Mouse (Mus musculus) midbrain, embryonic 12.5 days (tissue): ENCODE measurements around the gene Ess2. TPM values are rescaled to one million over a fixed set of nuclear protein-coding genes. Genes with fewer than 3 reads are reported as not detected.

Experiments
- ATAC-seq: fragments of 200-750 bp; cut with Nextera tagmentation; 2 replicates; pipeline ENCODE4 v1.8.0; 2017; ENCODE audit warnings: low read depth, moderate TSS enrichment, moderate library complexity; ENCODE audit not compliant: low FRiP score
- H3K27ac ChIP-seq: fragments of 300-500 bp; sonication (generic); replicated peaks from 2 replicates; pipeline ENCODE4 v1.5.1; 2016; ENCODE audit warnings: mild to moderate bottlenecking
- H3K27me3 ChIP-seq: fragments of 300-500 bp; sonication (generic); 2 replicates; pipeline ENCODE4 v1.6.1; 2016; ENCODE audit warnings: mild to moderate bottlenecking
- H3K36me3 ChIP-seq: fragments of 300-500 bp; sonication (generic); 2 replicates; pipeline ENCODE4 v1.6.1; 2016
- H3K4me1 ChIP-seq: fragments of 300-500 bp; sonication (generic); 2 replicates; pipeline ENCODE4 v1.6.1; 2016
- H3K4me2 ChIP-seq: fragments of 300-500 bp; sonication (generic); replicated peaks from 2 replicates; pipeline ENCODE4 v1.6.1; 2016; ENCODE audit warnings: mild to moderate bottlenecking, moderate library complexity
- H3K4me3 ChIP-seq: fragments of 300-500 bp; sonication (generic); 2 replicates; pipeline ENCODE4 v1.5.1; 2016; ENCODE audit warnings: mild to moderate bottlenecking
- H3K9ac ChIP-seq: fragments of 300-500 bp; sonication (generic); replicated peaks from 2 replicates; pipeline ENCODE4 v1.6.1; 2016; ENCODE audit warnings: mild to moderate bottlenecking, moderate library complexity
- H3K9me3 ChIP-seq: fragments of 300-500 bp; sonication (generic); 2 replicates; pipeline ENCODE4 v1.6.1; 2016; ENCODE audit warnings: mild to moderate bottlenecking
- whole genome bisulfite sequencing: fragments of 180-500 bp; shearing (Covaris S2); methylation state at CpG from one replicate; pipeline ENCODE4 v1.1.7; 2016; 5-methylcytosine and 5-hydroxymethylcytosine counted together
- polyA plus RNA-seq: library from polyadenylated mRNA; unstranded; fragments of >200 nt; fragmentation: Nextera tagmentation; extraction: Ambion mirVana; gene quantifications from 2 replicates; pipeline ENCODE4 v1.2.1, GENCODE M21; 2016

The Ess2 gene
- polyA plus RNA-seq, 1 experiment from 2014 or later, result 61.6 TPM

DNA sequence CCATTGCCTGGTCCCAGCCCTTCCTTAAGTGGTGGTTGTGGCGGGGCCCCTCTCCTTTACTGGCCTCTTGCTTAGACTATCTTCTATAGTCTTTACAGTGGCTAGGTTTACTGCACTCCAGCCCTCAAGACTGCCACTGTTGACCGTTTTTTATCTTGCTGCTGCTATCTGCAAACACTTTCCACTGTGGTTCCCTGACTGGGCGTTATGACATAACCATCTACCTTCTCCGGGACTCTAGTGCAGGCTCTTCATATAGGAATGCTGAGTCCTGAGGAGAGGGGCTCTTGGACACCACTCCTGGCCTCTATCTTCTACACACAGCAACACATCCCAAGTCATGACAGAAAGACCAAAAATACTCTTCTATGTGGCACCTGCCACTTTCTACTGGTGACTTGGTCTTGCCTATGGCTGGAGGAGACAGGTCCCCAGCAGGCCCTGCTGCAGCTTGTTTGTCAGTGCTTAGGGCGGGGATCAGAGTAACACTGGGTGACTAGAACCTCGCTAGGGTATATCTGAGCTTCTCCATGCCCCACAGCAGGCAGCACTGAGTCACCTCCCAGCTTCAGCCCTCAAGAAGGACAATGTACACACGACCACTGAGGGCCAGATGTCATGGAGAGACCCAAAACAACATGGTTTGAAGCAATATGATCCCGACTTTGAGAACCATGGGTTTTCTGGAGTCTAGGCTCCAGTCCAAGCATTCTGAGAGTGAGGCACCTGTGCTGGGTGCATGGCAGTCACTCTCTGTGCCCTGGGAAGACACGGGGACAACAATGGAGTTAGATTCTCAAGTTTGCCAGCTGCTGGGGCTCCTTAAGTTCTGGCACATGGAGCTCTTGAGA lies 22.7 kb upstream of the Ess2 start:
- H3K36me3 ChIP-seq, result no peaks in the 10 kb centered on the region
- WGBS, result 70% methylated on average over 9 of the region's 9 CpGs
- no peak for ATAC-seq
- H3K4me3 ChIP-seq, result no peak overlapping the region
- H3K4me2 ChIP-seq, result no peak overlapping the region
- no peak overlapping the region for H3K27ac ChIP-seq
- no peak overlapping the region for H3K9ac ChIP-seq
- peaks cover 51% of the 10 kb centered on the region for H3K27me3 ChIP-seq
- H3K4me1 ChIP-seq, result peaks cover 7% of the 10 kb centered on the region; the same call in 1 of the 2 replicates
- no peaks in the 10 kb centered on the region for H3K9me3 ChIP-seq

DNA sequence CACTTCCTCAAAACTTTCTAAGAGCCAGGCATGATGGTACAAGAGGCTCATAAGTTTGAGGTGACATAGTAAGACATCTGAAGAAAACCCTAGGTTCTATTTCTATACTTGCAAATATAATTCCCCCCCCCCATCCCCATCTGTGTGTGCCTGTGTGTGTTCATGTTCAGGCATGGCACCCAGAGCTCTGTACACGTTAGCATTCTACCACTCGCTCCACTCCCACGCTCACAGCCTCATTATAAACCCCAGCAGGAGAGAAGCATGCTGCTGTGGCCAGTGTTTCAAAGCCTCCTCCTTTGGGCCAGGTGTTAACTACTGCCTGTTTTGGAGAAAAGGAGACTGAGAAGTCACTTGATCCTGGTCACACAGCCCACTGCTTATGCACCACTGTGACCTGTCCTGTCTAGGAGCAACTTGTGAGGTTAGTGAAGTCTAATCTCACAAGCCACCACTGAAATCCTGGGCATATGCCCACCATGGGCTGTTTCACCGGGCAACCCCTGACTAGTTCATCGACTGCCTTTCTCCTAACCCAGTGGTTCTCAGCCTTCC lies 20.8 kb upstream of the Ess2 start:
- peaks cover 21% of the 10 kb centered on the region for H3K4me1 ChIP-seq
- 80% methylated on average over 5 of the region's 5 CpGs for WGBS
- ATAC-seq, result no peak
- H3K27ac ChIP-seq, result no peak overlapping the region
- peaks cover 38% of the 10 kb centered on the region for H3K27me3 ChIP-seq
- no peak overlapping the region for H3K4me3 ChIP-seq
- no peaks in the 10 kb centered on the region for H3K36me3 ChIP-seq
- H3K9ac ChIP-seq, result no peak overlapping the region
- no peak overlapping the region for H3K4me2 ChIP-seq
- H3K9me3 ChIP-seq, result no peaks in the 10 kb centered on the region

DNA sequence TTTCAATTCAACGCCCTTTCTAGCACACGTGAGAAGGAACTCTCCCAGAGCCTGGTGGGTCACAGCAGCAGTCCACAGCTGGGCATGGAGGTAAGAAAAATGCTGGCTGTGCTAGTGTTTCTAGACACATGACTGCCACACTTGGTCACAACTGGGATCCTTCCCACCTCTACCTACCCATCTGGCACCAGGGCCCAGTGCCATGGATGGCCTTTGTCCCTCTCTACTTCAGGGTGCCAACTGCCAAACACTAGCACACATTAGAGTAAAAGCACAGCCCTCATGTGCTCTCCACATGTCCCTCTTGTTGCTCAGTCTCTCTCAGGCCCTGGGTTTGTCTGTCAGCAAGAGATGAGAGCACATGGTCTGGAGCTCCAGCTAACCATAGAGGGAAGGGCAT lies 18.5 kb upstream of the Ess2 start:
- WGBS, result 66% methylated on average over 2 of the region's 2 CpGs
- Histone ChIP-seq H3K4me2 (no peak overlapping the region), H3K9ac (no peak overlapping the region), H3K9me3 (no peaks in the 10 kb centered on the region), H3K36me3 (peaks cover 18% of the 10 kb centered on the region), H3K4me3 (no peak overlapping the region), H3K4me1 (peaks cover 31% of the 10 kb centered on the region), H3K27ac (peak overlapping the region; percentile 88), H3K27me3 (peaks cover 44% of the 10 kb centered on the region)
- ATAC-seq, result no peak

DNA sequence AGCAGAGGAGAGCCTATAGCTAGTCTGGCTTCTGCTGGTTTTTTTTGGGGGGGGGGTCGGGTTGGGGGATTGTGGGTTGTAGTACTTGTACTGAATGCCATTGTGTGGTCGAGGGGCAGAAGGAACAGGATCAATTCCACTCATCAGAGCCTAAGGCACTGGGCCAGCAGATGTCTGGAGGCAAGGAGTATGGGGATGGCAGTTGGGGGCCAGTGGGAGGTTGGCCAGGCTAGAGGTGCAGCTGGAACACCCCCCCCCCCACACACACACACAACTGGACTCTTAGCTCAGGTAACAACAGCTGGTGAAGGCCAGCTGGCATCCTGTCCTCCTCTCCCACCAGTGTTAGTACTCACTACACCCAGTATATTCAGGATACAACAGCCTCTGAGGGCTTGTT lies 18.1 kb upstream of the Ess2 start:
- peak; percentile 28 for ATAC-seq
- 0% methylated on average over 2 of the region's 2 CpGs for WGBS
- H3K9ac ChIP-seq, result no peak overlapping the region

DNA sequence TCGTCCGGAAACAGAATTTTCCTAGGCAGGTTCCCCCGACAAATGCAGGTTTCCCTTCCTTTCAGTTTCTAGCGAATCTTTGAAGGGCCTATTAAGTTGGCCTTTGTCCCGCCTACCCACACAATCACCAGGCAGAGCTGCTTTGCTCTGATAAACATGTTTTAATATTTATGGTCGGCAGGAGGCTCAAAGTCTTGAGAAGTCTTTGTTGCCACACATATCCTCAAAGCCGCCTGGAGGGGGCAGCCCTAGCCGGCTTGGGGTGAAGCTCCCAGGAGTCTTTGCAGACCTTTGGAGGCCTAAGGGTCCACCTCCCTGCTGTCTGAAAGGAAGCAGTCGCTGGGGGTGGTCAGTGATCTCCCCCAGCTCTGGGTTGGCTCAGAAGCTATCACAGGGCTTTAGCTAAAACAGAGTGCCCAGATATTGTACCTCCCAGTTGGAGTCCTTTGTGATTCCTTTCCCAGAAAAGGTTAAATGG lies 17.5 kb upstream of the Ess2 start:
- Histone ChIP-seq H3K4me1 (peaks cover 31% of the 10 kb centered on the region), H3K4me2 (peak overlapping the region; percentile 90), H3K9me3 (no peaks in the 10 kb centered on the region), H3K27me3 (peaks cover 37% of the 10 kb centered on the region), H3K9ac (peak overlapping the region; percentile 87), H3K4me3 (peak overlapping the region; percentile 87), H3K27ac (peak overlapping the region; percentile 88), H3K36me3 (peaks cover 23% of the 10 kb centered on the region)
- 0% methylated on average over 9 of the region's 9 CpGs for WGBS
- ATAC-seq, result peak; percentile 50

More for the DNA sequence above, 18.1 kb upstream of the Ess2 start:
- Histone ChIP-seq H3K27me3 (peaks cover 42% of the 10 kb centered on the region), H3K36me3 (peaks cover 22% of the 10 kb centered on the region), H3K4me2 (peak overlapping the region; percentile 90; the same call in 1 of the 2 replicates), H3K9me3 (no peaks in the 10 kb centered on the region), H3K27ac (peak overlapping the region; percentile 88), H3K4me3 (no peak overlapping the region), H3K4me1 (peaks cover 31% of the 10 kb centered on the region)

DNA sequence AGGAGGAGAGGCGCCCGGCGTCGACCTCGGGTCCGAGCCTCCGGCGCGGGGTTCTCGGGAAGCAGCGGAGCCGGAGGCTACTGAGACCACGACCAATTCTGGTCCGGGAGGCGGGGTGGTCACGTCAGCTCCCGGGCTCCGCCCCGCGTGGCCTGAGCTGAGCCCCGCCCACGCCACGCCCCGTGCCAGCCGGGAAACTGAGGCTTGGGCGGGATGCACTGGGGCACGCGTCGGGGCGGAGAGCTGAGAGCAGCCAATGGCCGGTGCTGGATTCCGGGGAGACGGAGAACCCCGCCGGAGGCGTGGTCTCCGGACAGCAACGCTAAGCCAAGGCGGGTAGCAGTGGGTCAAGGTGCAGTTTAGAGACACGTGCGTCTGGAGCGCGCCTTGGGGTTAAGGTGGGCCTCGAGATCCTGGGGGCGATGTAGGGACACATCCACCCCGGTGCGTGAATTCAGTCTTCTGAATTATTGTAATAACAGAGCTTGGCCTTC lies 17.0 kb upstream of the Ess2 start, which contains the start of gene Slc25a1:
Gene Slc25a1, minus strand, starts transcription at position 133 of the 494 bp plus-strand sequence.
- no peaks in the 10 kb centered on the region for H3K9me3 ChIP-seq
- peaks cover 23% of the 10 kb centered on the region for H3K36me3 ChIP-seq
- peak within 1 kb of the TSS; percentile 88 for H3K27ac ChIP-seq
- H3K4me1 ChIP-seq, result peaks cover 32% of the 10 kb centered on the region
- H3K9ac ChIP-seq, result peak within 1 kb of the TSS; percentile 87
- H3K4me2 ChIP-seq, result peak within 1 kb of the TSS; percentile 90
- WGBS, result 0% methylated on average over 47 of the region's 47 CpGs
- peaks cover 32% of the 10 kb centered on the region for H3K27me3 ChIP-seq
- peak within 1 kb of the TSS; percentile 87 for H3K4me3 ChIP-seq
- ATAC-seq, result peak; percentile 84

DNA sequence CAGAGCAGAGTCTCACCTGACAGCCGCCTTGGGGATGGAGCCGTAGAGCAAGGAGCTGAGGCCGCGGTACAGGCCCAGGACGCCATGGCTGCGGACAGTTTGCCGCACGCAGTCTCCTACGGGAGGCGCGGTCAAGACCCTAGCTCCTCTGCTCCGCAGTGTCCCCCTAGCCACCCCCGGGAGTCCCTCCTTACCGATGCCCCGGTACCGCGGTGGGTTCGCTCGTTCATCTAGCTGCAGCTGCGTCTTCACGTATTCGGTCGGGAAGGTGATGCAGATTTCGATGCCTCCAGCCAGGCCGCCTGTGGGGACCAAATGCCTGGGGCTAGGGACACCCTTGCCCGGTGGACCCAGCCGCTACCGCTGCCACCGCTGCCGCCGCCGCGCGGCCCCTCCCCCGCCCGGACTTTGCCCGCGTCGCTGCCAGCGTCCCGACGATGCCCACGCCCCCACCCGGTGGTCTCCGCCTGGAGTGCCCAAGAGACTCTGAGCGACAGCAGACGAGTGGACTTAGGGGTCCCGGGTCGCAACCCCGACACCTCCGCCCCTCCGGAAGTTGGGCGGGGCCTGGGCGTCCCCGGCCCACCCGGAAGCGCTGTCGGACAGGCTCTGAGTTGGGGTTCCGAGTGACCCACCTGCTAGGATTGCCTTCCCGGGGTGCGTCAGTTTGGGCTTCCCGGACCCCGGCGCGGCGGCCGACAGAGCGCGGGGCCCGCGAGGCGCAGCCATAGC lies 16.4 kb upstream of the Ess2 start:
- H3K9me3 ChIP-seq, result no peaks in the 10 kb centered on the region
- peak overlapping the region; percentile 87 for H3K9ac ChIP-seq
- peaks cover 29% of the 10 kb centered on the region for H3K27me3 ChIP-seq
- H3K27ac ChIP-seq, result peak overlapping the region; percentile 88
- peaks cover 23% of the 10 kb centered on the region for H3K36me3 ChIP-seq
- WGBS, result 1% methylated on average over 72 of the region's 72 CpGs
- peaks cover 38% of the 10 kb centered on the region for H3K4me1 ChIP-seq
- peak; percentile 55 for ATAC-seq
- H3K4me3 ChIP-seq, result peak overlapping the region; percentile 87
- H3K4me2 ChIP-seq, result peak overlapping the region; percentile 90

DNA sequence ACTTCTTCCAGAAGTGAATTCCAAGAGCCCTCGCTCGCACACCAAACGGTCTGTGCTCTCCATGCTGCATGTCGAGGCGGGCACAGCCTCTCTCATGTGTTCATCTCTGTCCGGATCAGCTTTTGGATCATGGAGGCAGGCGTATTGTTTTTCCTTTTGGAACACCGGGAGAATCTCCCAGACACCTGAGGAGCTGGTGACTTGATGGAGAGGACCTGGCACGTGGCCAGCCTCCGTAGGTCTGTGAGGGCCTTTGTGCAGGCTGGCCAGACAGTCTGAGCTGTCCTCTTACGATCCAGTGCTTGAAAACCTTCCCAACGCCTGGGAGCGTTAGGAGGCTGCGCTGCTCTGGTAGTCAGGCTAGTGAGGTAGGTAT lies 11.0 kb upstream of the Ess2 start:
- Histone ChIP-seq H3K36me3 (peaks cover 23% of the 10 kb centered on the region), H3K9me3 (no peaks in the 10 kb centered on the region), H3K27me3 (peaks cover 47% of the 10 kb centered on the region), H3K27ac (peak overlapping the region; percentile 68), H3K4me2 (peak overlapping the region; percentile 98), H3K4me3 (peak overlapping the region; percentile 58), H3K9ac (peak overlapping the region; percentile 86), H3K4me1 (peaks cover 38% of the 10 kb centered on the region)
- under 1% methylated on average over 14 of the region's 14 CpGs for WGBS
- ATAC-seq, result peak; percentile 13

DNA sequence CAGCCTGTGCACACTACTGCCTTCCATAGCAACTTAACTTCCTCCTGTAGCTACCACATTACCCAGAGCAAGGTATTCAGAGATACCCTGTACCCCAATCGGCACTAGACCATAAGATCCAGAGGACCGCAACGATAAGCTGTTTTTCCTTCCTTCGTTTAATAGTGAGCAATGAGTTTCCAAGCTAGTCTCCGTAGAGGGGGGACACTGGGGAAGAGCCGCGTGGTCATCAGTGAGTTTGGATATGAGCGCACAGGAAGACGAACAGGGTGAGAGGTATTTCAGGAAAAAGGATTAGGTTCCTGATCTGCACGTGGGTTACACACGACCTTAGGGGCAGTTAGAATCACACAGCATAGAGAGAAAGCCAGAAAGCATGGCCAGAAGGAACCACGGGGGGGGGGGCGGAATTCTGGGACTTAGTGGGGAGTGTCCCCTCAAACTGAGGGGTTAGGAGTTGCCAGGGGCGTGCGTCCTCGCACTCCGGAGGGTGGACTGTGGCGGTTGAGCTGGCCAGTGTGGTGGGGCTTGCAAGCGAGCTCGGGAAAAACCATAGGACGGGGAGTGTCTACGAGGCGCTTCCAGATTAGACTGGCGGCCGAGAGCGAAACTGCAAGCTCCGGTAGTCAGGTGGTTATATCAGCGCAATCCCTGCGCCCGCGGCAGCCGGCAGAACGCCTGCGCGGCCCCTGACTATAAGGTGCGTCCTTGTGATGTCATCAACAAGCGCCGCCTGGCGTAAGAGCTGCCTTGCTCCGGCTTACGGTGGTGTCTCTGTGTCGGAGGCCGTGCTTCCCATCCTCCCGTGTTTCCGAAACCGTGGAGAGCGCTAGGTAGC lies 10.4 kb upstream of the Ess2 start:
- H3K27me3 ChIP-seq, result peaks cover 48% of the 10 kb centered on the region
- 2% methylated on average over 47 of the region's 47 CpGs for WGBS
- H3K36me3 ChIP-seq, result peaks cover 23% of the 10 kb centered on the region
- peak overlapping the region; percentile 81 for H3K27ac ChIP-seq
- H3K4me2 ChIP-seq, result peak overlapping the region; percentile 98
- peak; percentile 93 for ATAC-seq
- peak overlapping the region; percentile 86 for H3K9ac ChIP-seq
- H3K4me3 ChIP-seq, result peak overlapping the region; percentile 58
- peaks cover 32% of the 10 kb centered on the region for H3K4me1 ChIP-seq
- H3K9me3 ChIP-seq, result no peaks in the 10 kb centered on the region

DNA sequence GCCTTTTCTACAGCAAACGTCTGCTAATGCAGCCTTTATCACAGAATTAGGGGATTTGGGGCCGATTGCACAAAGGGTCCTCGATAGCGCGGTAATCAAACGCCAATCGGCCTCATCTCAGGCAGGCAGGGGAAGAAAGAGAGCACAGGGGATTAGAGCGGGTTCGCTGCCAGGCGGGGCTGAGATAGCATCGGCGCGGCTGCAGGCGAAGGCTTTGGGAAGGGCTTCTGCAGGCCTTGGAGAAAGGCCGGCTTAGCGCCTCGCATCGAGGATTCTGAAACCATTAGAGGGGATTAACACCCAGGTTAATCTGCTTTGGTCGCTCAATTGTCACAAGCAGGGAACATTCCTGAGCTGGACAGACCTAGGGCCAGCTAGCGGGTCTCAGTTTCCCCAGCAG lies 9.4 kb upstream of the Ess2 start:
- ATAC-seq, result no peak
- Histone ChIP-seq H3K4me2 (peak overlapping the region; percentile 98), H3K9ac (peak overlapping the region; percentile 86), H3K27ac (peak overlapping the region; percentile 81), H3K36me3 (peaks cover 14% of the 10 kb centered on the region), H3K4me3 (0 out of 2 replicates have a peak overlapping the region, but pooled peaks have one; percentile 58), H3K9me3 (no peaks in the 10 kb centered on the region), H3K27me3 (peaks cover 48% of the 10 kb centered on the region), H3K4me1 (peaks cover 27% of the 10 kb centered on the region)
- 1% methylated on average over 20 of the region's 20 CpGs for WGBS
